Mouse (Mus musculus): ENCODE data around the gene Olfr764-ps1. TPM values are rescaled to one million over a fixed set of nuclear protein-coding genes. Genes with fewer than 3 reads are reported as not detected.
"Not testable (repeated sequence)": the region's sequence is repeated elsewhere in the genome, so short reads cannot be mapped to it uniquely, and the experiment has no call there.

The Olfr764-ps1 gene
- not detected for total RNA-seq (2022)

DNA sequence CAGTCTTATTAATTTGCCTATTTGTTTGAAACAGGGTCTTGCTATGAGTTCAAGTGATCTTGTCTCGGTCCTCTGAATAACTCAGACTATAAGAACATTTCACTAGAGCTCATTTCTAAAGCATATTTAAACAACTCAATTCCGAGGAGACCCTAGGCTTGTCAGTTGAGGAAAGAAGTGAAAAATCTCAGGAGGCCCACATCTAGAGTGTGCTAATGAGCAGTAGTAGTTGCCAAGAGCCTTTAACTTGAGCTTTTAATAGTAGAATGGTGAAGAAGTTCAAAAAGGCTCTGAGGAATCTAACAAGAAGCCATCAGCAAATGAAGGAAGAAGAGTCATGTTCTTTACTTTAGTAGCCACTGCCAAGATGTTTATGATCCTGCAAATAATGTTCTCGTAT lies at the start of gene Olfr764-ps1:
Gene Olfr764-ps1 (minus strand): TSS at position 101 of the 400 bp plus-strand sequence.
- no peak for DNase-seq (ENCODE audit: low spot score in 2 of 2)

DNA sequence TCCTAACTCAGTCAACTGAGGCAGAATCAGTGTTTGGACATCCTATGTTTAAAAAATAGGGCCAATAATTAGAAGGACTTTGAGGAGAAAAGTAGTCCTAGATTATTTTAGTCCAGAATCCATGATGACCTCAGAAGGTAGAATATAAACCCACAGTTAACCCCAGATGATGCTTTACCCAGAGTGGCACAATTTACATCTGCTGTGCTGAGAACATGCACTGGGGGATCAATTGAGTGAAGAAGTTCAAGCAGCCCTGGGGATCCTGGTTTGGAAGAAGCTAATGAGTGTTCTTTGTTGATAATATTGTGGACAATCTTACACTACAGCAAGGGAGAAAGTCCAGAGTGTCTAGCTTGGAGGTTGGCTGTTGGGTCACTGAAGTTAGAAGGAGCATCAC lies 43.1 kb upstream of the Olfr764-ps1 start, which contains the start of gene Olfr767:
Gene Olfr767 (minus strand): TSS at position 101 of the 400 bp plus-strand sequence.
- DNase-seq (ENCODE audit: low spot score in 2 of 2) = not testable (repeated sequence)

DNA sequence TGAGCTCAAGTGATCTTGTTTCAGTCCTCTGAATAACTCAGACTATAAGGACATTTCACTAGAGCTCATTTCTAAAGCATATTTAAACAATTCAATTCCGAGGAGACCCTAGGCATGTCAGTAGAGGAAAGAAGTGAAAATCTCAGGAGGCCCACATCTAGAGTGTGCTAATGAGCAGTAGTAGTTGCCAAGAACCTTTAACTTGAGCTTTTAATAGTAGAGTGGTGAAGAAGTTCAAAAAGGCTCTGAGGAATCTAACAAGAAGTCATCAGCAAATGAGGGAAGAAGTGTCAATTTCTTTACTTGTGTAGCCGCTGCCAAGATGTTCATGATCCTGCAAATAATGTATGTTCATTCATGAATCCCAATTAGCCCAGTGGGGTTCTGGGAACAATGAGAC lies 29.2 kb upstream of the Olfr764-ps1 start, which contains the start of gene Olfr766-ps1:
Gene Olfr766-ps1 (minus strand): TSS at position 101 of the 400 bp plus-strand sequence.
- no peak for DNase-seq (ENCODE audit: low spot score in 2 of 2)

DNA sequence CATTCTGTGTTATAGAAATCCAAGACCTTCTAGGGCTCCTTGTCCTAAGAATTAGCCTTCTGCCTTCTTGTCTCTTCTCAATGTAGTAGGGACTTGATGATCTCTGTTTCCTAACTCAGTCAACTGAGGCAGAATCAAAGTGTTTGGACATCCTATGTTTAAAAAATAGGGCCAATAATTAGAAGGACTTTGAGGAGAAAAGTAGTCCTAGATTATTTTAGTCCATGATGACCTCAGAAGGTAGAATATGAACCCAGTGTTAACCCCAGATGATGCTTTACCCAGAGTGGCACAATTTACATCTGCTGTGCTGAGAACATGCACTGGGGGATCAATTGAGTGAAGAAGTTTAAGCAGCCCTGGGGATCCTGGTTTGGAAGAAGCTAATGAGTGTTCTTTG lies 10.2 kb upstream of the Olfr764-ps1 start, which contains the start of gene Olfr765:
Gene Olfr765 (minus strand): TSS at position 101 of the 400 bp plus-strand sequence.
- not testable (repeated sequence) for DNase-seq (ENCODE audit: low spot score in 2 of 2)

DNA sequence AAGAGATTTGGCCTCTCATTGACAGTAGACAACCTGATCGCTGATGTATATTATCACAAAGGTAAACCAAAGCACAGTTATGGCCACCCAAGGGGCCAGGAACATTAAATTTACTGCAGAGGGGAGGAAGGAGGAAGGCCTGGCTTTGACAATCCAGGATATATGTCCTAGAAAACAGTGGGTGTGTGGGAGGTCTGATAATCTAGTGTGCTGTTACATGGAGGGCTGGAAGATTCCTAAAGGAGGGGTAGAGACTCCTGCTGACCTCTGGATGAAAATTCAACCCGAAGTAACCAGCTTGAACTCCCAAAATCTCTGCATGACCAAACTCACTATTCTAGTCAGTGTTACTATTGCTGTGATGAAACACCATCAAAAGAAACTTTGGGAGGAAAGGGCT lies 11.4 kb downstream of the Olfr764-ps1 start:
- DNase-seq (ENCODE audit: low spot score in 2 of 2) = no peak

DNA sequence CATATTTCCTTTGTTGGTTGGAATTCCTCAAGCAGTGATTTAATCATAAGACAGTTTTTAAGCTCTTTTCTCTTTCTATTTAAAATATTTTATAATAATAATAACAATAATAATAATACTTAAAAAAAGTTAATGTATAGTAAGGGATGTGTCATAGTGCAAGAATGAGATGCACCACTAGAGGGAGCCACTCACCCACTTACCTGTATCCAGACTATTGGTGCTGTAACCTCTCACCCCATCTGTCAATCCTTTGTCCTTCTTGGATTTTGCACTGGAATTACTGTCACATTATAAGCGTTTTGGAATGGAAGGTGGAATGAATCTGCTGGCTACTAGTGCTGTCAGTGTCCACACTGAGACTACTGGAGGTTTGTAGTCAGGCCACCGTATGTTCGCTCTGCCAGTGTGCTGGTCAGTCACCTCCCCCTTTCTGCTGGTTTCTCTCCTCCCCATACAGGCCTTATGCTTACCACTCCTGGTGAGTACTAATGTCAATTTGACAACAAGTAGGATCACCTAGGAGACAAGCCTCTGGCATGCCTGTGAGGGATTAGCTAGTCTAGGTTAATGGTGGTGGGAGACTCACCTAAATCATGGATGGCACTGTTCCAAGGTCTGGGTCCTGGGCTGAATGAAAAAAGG lies 13.6 kb downstream of the Olfr764-ps1 start:
- DNase-seq (ENCODE audit: low spot score in 2 of 2) = no peak

DNA sequence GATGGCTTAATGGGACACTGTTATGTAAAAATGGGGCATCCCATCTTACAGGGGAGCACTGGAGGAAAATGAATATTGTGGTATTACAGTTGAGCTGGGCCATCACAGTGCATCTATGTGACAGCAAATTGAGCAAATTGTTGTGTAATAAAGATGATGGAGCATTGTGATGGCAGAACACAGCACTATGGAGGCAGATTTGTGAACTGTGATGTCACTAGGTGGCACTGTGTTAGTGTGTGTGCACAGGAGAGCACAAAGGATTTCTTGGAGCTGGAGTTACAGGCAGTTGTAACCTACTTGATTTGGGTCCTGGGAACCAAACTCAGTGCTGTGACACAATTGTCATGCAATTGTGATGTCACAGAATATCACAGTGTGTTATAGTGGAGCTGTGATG lies 16.4 kb downstream of the Olfr764-ps1 start:
- DNase-seq (ENCODE audit: low spot score in 2 of 2) = no peak

DNA sequence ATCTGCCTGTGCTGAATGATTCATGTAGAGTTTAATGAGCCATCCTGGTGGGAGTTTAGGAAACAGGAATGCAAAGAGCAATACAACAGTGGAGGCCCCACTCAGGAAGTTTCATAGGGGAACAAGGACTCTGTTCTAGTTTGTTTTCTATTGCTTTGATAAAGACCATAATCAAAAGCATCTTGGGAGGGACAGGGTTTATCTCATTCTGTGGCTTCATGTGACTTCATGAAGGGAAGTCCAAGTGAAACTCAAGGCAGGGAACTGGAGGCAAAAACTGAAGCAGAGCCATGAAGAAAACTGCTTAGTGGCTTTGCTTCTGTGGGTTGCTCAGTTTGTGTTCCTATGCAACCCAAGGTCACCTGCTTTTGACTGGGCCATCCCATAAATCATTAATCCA lies 25.2 kb downstream of the Olfr764-ps1 start:
- no peak for DNase-seq (ENCODE audit: low spot score in 2 of 2)

DNA sequence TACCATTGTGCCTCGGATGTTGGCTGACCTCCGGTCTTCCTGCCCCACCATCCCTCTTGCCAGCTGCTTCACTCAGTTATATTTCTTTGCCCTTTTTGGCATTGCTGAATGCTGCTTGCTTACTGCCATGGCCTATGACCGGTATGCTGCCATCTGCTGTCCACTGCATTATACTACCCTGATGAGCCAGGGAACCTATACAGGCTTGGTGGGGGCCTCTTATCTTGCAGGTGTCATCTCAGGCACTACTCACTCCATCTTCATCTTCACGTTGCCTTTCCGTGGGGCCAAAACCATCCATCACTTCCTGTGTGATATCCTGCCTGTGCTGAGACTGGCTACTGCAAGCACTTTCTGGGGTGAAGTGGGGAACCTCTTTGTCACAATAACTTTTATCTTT lies 28.2 kb downstream of the Olfr764-ps1 start:
- not testable (repeated sequence) for DNase-seq (ENCODE audit: low spot score in 2 of 2)

DNA sequence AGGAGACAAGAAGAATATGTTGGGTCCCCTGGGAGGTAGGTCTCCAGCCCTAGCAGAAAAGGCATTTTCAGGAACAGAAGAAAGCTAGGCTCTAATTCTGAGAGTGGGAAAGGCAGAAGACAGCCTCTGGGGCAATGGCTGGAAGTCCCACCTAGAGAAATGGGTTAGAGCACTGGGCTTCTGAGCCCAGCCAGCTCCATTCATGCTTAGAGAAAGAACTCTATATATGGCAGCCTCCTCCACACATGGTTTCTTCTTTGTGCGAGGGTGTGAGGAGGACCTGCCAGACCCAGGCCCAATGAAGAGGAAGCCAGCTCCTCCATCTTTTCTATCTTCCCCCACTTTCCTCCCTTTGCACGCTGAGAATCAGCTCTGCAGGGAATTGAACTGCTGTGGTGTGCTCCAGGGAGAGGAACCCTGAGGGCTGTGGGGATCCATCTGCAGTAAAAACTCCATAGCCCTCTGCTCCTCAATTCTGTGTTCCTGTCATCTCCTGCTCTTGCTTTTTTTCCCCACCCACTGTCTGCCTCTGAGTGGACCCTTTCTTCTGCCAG lies 29.3 kb downstream of the Olfr764-ps1 start, which contains the start of gene Olfr763:
Gene Olfr763 (plus strand): TSS at position 504 of the 554 bp plus-strand sequence.
- no peak for DNase-seq (ENCODE audit: low spot score in 2 of 2)

DNA sequence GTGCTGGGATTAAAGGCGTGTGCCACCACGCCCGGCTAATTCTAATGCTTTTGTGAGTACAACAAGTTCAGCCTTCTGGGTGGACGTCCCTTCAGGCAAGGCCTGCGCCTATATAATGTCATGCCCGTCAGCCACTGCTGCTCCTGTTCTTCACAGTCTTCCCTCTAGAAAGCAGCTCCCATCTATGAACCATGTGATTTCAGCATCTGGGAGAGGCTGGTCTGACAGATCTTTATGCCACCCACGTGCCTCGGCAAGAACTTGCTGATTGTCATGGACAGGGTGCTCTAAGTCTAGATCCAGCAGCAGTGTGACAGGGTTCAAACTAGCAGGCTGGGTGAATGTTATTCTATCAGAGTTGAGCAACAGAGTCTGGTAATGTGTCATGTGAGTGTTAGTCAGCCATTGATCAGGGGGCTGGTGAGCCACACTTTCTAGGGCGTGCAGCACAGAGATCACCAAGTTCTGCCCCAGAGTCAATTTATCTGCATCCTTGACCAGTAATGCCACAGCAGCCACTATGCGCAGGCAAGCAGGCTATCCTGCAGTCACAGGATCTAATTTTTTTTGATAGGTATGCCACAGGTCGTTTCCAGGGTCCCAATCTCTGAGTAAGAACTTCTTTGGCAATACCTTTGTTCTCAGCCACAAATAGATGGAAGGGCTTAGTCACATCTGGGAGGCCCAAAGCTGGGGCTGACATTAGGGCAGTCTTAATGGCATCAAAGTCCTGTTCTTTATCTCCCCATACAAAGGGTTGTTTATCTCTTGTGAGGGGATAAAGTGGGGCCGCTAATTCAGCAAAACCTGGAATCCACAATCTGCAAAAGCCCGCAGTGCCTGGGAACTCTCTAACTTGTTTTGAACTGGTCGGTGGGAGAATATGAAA lies 35.4 kb downstream of the Olfr764-ps1 start:
- DNase-seq (ENCODE audit: low spot score in 2 of 2) = no peak

DNA sequence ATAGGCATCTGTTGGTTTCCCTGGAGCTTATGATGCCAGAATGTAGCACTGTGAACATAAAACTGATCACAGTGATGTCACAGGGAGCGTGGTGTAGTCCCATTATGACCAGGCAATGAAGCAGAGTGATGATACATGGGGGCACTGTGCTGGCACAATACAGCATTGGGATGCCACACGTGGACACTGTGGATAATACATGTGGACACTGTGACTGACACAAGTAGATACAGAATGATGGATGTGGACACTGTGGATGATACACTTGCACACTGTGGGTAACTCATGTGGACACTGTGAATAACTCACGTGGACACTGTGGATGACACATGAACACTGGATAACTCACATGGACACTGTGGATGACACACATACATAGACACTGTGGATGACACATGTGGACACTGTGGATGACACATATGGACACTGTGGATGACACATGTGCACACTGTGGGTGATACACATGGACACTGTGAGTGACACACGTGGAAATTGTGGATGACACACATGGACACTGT lies 43.1 kb downstream of the Olfr764-ps1 start:
- no peak for DNase-seq (ENCODE audit: low spot score in 2 of 2)

DNA sequence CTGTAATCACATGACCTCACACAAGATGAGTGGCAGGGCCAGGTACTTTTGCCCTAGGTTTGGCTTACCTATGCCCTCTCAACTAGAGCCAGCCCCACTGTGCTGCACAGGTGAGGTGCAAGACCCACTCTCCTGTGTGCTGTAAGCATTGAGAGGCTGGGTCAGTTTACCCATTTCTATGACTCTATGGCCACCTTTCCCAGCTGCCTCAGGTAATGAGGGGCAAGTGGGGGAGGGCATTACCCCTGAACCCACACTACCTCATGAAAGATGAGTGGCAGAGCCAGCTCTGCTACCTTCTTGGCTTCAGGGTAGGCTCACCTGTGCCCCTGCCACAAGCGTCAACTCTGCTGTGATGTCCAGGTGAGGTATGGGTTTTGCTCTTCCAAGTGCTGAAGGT lies 43.9 kb downstream of the Olfr764-ps1 start:
- DNase-seq (ENCODE audit: low spot score in 2 of 2) = no peak

DNA sequence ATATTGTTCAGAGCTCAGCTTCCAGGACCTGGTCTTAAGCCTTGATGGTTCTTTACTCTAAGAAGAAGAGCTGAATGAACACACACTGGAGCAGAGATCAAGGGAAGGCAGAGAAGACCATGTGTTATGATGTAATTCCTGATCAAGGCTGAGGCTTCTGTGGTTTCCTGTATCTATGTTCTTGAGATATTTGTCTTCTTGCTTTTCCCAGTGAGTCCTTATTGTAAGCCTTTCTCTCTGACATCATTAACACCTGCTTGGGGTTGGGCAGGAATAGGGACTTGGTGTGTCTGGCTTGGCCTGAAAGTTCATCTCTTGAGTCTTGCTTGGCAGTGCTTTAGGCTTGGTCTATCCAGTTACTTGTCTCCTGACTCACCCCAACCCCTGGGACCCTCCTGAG lies 48.7 kb downstream of the Olfr764-ps1 start:
- no peak for DNase-seq (ENCODE audit: low spot score in 2 of 2)

DNA sequence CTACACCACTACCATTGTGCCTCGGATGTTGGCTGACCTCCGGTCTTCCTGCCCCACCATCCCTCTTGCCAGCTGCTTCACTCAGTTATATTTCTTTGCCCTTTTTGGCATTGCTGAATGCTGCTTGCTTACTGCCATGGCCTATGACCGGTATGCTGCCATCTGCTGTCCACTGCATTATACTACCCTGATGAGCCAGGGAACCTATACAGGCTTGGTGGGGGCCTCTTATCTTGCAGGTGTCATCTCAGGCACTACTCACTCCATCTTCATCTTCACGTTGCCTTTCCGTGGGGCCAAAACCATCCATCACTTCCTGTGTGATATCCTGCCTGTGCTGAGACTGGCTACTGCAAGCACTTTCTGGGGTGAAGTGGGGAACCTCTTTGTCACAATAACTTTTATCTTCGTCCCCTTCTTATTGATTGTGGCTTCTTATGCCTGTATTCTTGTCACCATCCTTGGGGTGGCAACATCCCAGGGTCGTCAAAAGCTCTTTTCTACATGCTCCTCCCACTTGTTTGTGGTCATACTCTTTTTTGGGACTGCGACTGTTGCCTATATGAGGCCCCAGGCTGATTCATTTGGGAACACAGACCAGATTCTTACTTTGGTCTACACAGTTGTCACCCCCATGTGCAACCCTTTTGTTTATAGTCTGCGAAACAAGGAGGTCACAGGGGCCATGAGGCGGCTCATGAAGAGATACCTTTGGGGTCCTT lies 49.4 kb downstream of the Olfr764-ps1 start:
- DNase-seq (ENCODE audit: low spot score in 2 of 2) = not testable (repeated sequence)

DNA sequence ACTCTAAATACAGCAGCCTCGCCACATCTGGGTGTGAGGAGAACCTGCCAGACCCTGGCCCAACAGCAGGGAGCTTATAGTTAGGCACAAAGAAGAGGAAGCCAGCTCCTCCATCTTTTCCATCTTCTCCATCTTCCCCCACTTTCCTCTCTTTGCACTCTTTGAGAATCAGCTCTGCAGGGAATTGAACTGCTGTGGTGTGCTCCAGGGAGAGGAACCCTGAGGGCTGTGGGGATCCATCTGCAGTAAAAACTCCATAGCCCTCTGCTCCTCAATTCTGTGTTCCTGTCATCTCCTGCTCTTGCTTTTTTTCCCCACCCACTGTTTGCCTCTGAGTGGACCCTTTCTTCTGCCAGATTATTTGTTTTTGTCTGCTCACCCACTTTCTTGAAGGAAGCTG lies 50.6 kb downstream of the Olfr764-ps1 start, which contains the start of gene Olfr9:
Gene Olfr9 (plus strand): TSS at position 301 of the 400 bp plus-strand sequence.
- not testable (repeated sequence) for DNase-seq (ENCODE audit: low spot score in 2 of 2)

Other genes with a start within 250 kb of the Olfr764-ps1 start
- gene Mmp19, start 249.0 kb downstream of the Olfr764-ps1 start, total RNA-seq (2022) = 1 to 10 TPM in 3 of 4 experiments, under 1 TPM in 1; 0.46 to 1.4 (median 1.1) TPM
- gene Dnajc14, start 235.8 kb downstream of the Olfr764-ps1 start, total RNA-seq (2022) = 10 to 100 TPM; 23.5 to 27.2 (median 26.1) TPM
- 1 to 10 TPM; 2.0 to 2.3 (median 2.2) TPM for gene Tmem198b, start 235.5 kb downstream of the Olfr764-ps1 start, total RNA-seq (2022)
- 10 to 100 TPM; 20.0 to 29.0 (median 24.0) TPM for gene Sarnp, start 222.6 kb downstream of the Olfr764-ps1 start, total RNA-seq (2022)
- gene Ormdl2, start 218.3 kb downstream of the Olfr764-ps1 start, total RNA-seq (2022) = 1 to 10 TPM; 2.1 to 3.8 (median 2.7) TPM
- 1 to 10 TPM; 2.7 to 8.9 (median 5.9) TPM for gene Gdf11, start 148.2 kb downstream of the Olfr764-ps1 start, total RNA-seq (2022)
- 100 to 1,000 TPM; 136 to 170 (median 151) TPM for gene Cd63, start 138.9 kb downstream of the Olfr764-ps1 start, total RNA-seq (2022)
- 1 to 10 TPM; 3.1 to 4.2 (median 3.7) TPM for gene Rdh5, start 117.0 kb downstream of the Olfr764-ps1 start, total RNA-seq (2022)
- 100 to 1,000 TPM; 119 to 153 (median 140) TPM for gene Bloc1s1, start 115.9 kb downstream of the Olfr764-ps1 start, total RNA-seq (2022)
- gene Itga7, start 106.1 kb downstream of the Olfr764-ps1 start, total RNA-seq (2022) = 10 to 100 TPM; 63.3 to 69.0 (median 65.3) TPM
- gene Mettl7b, start 78.9 kb downstream of the Olfr764-ps1 start, total RNA-seq (2022) = under 1 TPM in 1 of 4 experiments, not detected in 3; 0.32 TPM
- not detected for gene Olfr9, start 50.5 kb downstream of the Olfr764-ps1 start, total RNA-seq (2022)
- not detected for gene Olfr763, start 29.1 kb downstream of the Olfr764-ps1 start, total RNA-seq (2022)
- gene Olfr765, start 10.1 kb upstream of the Olfr764-ps1 start, total RNA-seq (2022) = not detected
- gene Olfr766-ps1, start 29.1 kb upstream of the Olfr764-ps1 start, total RNA-seq (2022) = not detected
- gene Olfr767, start 43.0 kb upstream of the Olfr764-ps1 start, total RNA-seq (2022) = not detected
- gene Olfr768, start 59.5 kb upstream of the Olfr764-ps1 start, total RNA-seq (2022) = not detected
- gene Olfr769, start 78.0 kb upstream of the Olfr764-ps1 start, total RNA-seq (2022) = not detected
- gene Olfr770, start 99.1 kb upstream of the Olfr764-ps1 start, total RNA-seq (2022) = not detected
- not detected for gene Olfr771, start 124.9 kb upstream of the Olfr764-ps1 start, total RNA-seq (2022)
- not detected for gene Olfr772, start 138.0 kb upstream of the Olfr764-ps1 start, total RNA-seq (2022)
- gene Olfr773, start 147.5 kb upstream of the Olfr764-ps1 start, total RNA-seq (2022) = not detected
- not detected for gene Olfr774, start 196.3 kb upstream of the Olfr764-ps1 start, total RNA-seq (2022)
- gene Olfr775, start 208.5 kb upstream of the Olfr764-ps1 start, total RNA-seq (2022) = not detected
- not detected for gene Olfr776, start 219.2 kb upstream of the Olfr764-ps1 start, total RNA-seq (2022)
- not detected for gene Olfr777, start 231.6 kb upstream of the Olfr764-ps1 start, total RNA-seq (2022)

Data from gastrocnemius, adult 8-10 months (tissue).